Mouse (Mus musculus): Measurements from ENCODE around the gene Nsun7.
"Not testable (repeated sequence)": the region's sequence is repeated elsewhere in the genome, so short reads cannot be mapped to it uniquely, and the experiment has no call there.

The Nsun7 gene

DNA sequence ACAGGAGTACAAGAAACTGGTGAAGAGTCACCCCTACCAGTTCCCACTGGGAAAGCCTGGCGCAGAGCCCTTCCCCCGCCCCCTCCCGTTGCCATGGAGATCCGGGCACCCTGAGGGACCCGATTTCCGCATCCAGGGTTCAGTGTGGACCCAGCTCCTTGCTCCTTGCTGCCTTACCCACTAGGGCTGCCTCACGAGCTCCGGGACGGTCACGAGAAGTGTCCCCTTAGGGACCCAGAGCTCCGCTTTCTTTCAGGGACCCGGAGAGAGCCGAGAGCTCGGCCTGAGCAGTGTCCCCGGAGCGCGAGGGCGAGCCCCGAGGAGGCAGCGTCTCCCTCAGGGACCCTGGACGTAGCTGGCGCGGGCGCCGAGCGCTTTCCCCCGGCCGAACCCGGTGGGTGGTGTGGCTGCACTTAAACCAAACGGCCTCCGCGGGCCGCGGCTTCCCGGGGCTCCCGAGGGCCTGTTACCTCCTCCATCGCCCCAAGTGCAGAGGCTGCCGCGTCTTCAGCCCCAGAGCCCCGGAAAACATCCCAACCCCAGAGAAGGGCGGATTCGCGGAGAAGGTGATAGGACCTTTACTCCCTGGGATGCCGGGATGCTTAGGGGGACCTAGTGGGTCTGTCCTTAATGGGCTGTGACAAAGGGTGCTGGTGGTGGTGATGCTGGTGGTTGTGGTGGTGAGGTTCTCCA, at the start of gene Nsun7:
TSS of gene Nsun7 (plus strand) at position 142 of the 693 bp plus-strand sequence.
- in situ Hi-C loops (cut with MboI, MseI) = no loop called here

GRCm38 (mm10) chr5:66214395-66214935, 45.2 kb upstream of the Nsun7 start:
- in situ Hi-C loops (cut with MboI, MseI) = no loop called here

DNA sequence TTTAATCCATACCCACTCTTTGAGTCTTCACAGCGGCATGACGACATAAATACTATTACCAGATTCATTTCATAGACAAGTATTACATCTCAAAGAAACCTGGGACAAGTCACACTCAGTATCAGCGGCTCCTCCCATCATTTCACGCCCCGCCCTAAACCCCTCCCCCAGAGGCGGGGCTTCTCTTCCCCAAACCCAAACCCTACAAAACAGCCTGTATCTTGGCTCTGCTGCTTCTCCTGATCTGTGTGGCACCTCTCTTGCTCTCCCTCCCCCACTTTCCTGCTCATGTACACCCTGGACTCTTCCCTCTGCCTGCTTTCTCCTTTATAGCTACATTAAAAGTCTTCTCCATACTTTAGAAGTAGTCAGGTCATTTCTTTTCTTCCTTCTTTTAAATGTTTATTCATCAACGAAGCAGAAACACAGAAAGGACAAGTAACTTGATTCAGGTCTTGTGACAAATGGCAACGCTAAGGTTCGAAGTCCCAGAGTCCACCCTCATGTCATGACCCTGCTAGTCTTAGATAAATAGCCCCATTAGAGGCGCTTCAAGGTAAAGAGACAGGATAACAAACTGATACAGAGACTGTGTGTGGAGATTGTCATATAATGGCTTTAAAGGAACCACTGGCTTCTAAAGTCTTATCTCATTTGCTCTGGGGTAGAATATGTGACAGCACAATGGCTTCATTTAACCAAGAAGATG, 44.0 kb upstream of the Nsun7 start:
- in situ Hi-C loops (cut with MboI, MseI) = no loop called here

DNA sequence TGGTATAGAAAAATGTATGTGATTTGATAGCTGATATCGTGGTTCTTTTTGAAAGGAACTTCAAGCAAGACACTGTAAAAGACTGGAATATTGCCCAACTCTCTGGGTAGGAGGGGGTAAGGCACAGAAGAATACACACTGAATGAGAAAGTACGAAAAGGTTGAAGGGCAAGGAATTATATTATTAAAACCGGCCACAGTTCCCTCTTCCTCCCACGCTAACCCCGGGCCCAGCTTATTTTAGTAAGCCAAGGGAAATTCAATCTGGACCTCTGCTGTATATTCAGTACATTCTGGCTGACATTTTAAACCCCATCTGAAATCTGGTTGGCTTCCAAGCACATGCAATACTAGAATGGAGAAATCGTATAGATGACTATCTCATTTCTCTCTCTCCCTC, 40.0 kb upstream of the Nsun7 start:
- in situ Hi-C loops (cut with MboI, MseI) = no loop called here

- in situ Hi-C loops (cut with MboI, MseI) = no loop called here
Measured at GRCm38 (mm10) chr5:66220620-66221019, 39.1 kb upstream of the Nsun7 start.

GRCm38 (mm10) chr5:66222916-66223315, 36.8 kb upstream of the Nsun7 start:
- in situ Hi-C loops (cut with MboI, MseI) = no loop called here

- in situ Hi-C loops (cut with MboI, MseI) = no loop called here
Measured at GRCm38 (mm10) chr5:66226526-66226925, 33.2 kb upstream of the Nsun7 start.

GRCm38 (mm10) chr5:66231660-66232269, 27.9 kb upstream of the Nsun7 start:
- in situ Hi-C loops (cut with MboI, MseI) = loop anchor here (10.0 kb wide), 1 partner anchor 267 kb away; no protein-coding TSS in a partner anchor

- in situ Hi-C loops (cut with MboI, MseI) = loop anchor here (10.0 kb wide), 1 partner anchor 268 kb away; no protein-coding TSS in a partner anchor
Measured at GRCm38 (mm10) chr5:66232456-66232855, 27.2 kb upstream of the Nsun7 start.

DNA sequence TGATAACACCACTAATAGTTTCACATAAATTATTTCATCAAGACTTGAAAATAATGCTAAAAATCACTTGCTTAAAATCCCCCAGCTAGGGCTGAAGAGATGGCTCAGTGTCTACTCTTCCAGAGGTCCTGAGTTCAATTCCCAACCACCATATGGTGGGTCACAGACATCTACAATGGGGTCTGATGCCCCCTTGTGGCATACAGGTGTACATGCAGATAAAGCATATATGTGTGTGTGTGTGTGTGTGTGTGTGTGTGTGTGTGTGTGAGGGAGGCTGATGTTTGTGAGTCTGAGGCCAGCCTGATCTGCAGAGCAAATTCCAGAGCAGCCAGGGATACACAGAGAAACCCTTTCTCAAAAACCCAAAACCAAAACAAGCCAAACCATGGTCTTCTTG, 17.8 kb upstream of the Nsun7 start:
- in situ Hi-C loops (cut with MboI, MseI) = no loop called here

GRCm38 (mm10) chr5:66243467-66243866, 16.2 kb upstream of the Nsun7 start:
- in situ Hi-C loops (cut with MboI, MseI) = no loop called here

GRCm38 (mm10) chr5:66244043-66244660, 15.5 kb upstream of the Nsun7 start:
- in situ Hi-C loops (cut with MboI, MseI) = no loop called here

- in situ Hi-C loops (cut with MboI, MseI) = no loop called here
Measured at GRCm38 (mm10) chr5:66245958-66246497, 13.7 kb upstream of the Nsun7 start.

DNA sequence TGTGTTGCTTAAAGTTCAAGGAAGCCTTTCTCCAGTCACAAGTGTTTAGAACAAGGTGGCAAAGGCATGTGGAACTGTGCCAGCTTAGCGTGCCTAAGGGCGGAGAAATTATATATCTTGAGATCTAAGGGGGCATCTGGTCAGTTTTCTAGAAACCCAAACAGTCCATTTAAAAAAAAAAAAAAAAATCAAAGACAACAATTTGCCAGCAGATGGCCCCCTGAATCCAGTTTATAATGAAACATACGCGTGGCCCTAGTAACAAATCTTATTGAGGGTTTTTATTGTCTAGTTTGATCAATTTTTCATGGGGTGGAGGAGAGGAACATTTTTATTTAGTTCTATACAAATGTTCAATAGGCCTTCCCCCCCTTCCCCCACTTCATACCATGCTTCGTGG, 6.5 kb upstream of the Nsun7 start:
- in situ Hi-C loops (cut with MboI, MseI) = no loop called here

DNA sequence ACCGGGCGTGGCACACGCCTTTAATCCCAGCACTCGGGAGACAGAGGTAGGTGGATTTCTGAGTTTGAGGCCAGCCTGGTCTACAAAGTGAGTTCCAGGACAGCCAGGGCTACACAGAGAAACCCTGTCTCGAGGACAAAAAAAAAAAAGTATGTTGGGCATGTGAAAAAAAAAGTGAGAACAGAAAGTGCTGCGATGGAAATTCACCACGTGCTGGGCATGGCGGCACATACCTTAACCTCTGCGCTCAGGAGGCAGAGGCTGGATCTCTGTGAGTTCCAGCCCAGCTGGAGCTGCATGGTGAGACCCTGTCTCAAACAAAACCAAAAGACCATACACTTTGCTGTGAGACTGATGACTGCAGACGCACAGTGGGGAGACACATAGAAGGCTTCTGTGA, 4.7 kb upstream of the Nsun7 start:
- in situ Hi-C loops (cut with MboI, MseI) = no loop called here

DNA sequence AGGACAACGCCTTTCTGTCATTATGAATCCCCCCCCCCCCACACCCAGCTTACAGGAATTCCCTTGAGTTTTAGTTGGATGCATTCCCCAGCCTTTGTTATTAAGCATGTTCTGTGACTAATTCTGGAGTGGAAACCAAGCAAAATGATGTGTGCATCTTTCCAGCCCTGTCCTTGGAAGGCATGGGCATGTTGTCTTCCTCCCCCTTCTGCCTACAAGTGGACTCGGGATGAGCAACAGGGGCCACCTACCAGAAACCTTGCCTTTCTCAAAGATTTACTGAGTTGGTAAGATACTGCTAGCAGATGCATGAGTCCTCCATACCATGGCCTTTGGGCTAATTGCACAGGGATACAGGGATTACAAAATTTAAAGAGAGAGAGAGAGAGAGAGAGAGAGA, 697 bp upstream of the Nsun7 start:
- in situ Hi-C loops (cut with MboI, MseI) = no loop called here

DNA sequence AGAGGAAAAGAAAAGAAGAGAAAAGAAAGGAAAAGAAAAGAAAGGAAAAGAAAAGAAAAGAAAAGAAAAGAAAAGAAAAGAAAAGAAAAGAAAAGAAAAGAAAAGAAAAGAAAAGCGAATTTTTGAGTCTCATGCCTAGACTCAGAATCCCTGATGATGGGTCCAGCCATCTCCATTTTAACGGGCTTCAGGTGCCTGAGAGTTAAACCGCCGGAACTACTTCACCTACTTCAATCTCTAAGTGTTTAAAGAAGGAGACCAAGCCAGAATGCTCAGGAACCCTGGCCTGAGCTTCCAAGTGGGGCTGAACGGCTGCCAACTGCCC, 304 bp upstream of the Nsun7 start:
- in situ Hi-C loops (cut with MboI, MseI) = not testable (repeated sequence)

DNA sequence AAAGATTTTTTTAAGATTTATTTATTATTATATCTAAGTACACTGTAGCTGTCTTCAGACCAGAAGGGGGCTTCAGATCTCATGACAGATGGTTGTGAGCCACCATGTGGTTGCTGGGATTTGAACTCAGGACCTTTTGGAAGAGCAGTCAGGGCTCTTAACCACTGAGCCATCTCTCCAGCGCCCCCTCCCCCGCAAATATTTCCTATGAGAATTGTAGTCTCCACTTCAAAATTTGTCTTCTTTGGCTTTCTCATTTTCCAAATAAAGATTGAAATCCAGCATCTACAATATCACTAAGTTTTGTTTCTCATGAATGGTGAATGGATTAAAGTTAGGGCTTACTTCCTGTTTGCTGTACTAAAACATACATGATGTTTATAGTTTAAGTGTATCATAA, 2.8 kb downstream of the Nsun7 start:
- in situ Hi-C loops (cut with MboI, MseI) = no loop called here

DNA sequence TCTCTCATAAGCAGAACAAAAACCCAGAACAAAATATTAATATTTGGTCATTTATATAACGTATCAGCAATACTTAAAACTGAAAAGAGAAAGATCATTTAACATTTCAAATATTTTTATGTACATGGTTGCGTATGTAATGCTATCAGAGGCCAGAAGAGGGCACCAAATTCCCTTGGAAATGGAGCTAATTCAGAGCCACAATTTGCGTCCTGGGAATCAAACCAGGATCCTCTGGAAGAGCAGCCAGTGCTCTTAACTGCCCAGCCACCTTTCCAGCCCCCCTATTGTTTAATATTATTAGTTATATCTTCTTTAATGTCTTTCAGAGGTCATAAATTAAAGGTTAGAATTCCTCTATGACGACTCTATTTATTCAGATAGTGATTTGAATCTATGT, 3.7 kb downstream of the Nsun7 start:
- in situ Hi-C loops (cut with MboI, MseI) = no loop called here

DNA sequence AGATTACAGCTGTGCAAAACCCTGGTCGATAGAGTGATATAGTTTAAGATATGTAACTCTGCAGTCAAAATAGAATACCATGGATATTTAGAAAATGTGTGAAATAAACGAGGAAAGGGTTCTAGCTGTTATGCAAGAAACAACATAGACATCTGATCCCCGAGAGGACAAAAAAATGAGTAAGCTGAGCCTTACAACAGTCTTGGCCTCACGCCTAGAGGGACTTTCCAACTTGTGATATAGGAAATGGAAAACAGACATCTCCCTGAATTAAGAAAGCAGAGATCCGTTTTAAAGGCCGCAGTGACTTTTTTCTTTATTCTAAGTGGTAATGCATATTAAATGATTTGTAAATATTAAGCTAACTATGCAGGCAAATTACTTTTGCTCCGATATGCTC, 9.9 kb downstream of the Nsun7 start:
- in situ Hi-C loops (cut with MboI, MseI) = no loop called here

DNA sequence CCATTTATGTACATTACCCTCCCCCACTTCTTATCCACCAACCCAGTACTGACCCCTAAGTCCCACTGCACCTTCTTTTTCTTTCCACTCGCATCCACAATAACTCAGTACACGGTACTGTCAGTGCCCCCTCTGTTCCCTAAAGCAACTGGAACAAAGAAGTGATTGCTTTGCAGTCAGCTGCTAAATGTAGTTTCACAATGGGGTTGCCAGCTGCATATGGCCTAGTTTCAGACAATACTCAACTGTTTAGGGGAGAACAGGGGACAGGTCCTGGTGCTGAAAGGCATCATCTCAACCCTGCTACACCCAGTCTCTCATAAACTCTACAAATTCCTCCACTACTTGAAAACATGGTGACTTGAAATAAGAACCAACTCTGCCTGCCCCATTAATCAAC, 11.4 kb downstream of the Nsun7 start:
- in situ Hi-C loops (cut with MboI, MseI) = no loop called here

- in situ Hi-C loops (cut with MboI, MseI) = no loop called here
Measured at GRCm38 (mm10) chr5:66274417-66274816, 14.7 kb downstream of the Nsun7 start.
